Mouse (Mus musculus): ENCODE data around the gene Fam53b. TPM values are rescaled to one million over a fixed set of nuclear protein-coding genes. Genes with fewer than 3 reads are reported as not detected.

Gene Fam53b
- total RNA-seq, 2 experiments from 2014 or later, result 29.6 to 38.3 TPM

DNA sequence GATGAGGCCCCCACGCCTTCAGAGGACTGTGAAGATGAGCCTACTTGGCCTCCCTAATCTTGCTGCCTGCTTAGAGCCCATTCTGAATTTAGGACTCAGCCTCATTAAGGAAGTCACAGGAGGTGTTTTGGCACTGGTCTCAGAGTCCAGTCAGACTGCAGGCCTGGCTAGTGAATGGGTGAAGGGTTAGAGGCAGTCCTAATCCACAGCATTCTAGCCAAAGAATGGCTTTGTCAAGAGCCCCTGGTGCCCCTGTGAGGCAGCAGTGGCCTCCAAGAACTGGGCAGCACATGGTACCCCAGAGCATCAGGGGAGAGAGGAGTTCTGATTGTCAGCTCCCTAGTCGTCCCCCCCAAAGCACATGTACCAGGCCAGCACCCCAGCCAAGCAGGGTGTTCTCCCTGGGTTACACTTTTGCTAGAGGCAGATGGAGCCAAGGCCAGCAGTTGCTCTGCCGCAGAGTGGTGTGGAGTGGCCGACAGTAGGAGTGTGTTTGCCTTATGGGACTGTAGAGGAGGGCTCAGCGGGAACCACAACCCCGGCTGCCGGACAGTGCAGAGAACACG lies 109.3 kb downstream of the Fam53b start:
- no peak for DNase-seq

DNA sequence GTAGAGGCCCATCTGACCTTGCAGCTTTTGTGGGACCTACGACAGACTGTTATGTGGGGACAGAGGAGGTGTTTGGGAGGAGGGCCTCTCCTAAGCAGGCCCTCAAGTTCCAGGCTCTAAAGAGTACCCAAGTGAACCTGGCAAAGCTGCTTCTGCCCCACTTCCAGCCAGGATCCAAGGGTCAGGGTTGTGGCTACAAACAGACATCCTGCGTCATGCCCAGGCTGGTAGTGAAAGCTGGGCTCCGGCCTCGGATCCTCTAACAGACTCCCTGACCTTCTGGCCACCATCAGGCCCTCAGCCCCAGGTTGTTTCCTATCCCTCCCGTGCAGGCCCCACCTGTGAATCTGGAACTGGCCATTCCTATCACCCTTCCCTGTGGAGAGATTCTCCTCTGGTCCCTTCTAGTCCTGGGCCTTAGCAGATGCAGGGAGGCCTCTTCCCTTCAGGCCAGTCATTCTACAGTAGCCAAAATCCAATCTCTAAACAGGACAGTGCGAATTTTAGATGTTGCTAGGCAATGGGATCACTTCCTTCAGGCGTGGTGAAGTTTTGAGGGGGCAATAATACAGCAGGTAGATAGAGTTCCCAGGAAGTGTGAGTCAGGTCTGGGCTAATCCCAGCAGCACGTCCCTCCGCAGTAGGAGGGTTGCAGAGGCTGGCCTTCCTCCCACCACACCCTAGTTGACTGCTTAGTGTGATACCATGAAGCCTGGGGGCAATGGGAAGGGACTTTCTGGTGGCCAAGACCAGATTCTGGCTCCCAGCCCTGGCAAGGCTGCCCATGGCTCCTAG lies 110.0 kb downstream of the Fam53b start:
- DNase-seq, result no peak

DNA sequence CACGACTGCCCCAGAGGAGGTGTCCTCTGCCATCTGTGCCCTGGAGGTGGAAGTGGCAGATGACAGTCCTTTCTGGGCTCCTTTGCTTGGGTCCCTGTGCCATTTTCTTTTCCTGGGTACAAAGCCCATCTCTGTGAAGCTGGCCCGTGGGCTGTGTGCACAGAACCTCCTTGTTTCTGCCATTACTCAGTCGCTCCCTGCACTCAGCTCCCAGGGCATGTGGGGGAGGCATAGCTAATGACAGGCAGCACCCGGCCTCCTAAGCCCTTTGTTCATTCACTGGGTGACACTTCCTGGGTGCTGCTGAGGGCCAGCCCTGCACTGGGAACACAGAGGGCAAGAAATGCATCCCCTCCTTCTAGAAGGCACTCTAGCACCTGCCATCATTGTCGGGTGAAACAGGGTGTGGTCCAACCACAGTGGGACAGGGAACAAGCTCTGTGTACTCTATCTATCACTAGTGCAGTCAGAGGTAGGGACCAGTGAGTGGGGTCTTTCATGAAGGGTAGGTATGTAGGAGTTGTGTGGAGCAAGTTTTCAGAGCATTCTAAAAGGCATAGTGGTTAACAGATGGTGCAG lies 111.1 kb downstream of the Fam53b start:
- no peak for DNase-seq

DNA sequence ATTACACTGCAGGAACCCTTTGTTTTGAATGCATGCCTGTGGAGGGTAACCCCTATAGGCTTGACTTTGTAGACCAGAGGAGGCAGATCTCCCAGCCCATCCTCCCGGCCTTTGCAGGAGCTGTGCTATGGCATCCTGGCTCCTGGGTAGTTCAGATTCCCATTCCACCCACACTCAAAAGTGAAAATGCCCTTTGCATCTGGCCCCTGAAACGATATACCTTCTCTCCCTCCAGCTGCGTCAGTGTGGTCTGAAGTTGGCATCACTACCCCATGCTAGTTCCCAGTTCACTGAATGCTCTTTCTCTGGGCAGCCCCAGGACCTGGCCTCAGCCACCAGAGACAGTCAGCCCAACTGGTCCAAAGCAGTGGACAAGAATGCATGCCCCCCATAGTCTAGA lies 111.7 kb downstream of the Fam53b start:
- DNase-seq, result no peak

DNA sequence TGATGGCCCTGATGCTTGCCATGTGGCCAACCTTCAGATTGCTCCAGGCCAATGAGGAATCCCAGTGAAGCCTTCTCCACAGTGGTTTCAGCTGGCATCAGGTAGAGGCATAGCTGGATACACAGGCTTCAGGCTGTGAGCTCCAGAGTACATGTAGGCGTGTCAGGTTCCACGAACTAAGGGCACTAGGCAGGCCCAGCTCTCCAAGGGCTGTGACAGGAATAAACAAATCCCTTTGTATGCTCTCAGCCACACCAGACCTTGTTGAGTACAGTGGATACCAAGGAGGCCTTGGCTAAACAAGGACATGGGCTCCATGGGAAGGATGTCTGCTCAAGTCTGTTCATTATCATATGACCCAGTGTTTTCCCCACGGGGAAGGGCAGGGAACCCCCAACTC lies 112.3 kb downstream of the Fam53b start:
- DNase-seq, result no peak

DNA sequence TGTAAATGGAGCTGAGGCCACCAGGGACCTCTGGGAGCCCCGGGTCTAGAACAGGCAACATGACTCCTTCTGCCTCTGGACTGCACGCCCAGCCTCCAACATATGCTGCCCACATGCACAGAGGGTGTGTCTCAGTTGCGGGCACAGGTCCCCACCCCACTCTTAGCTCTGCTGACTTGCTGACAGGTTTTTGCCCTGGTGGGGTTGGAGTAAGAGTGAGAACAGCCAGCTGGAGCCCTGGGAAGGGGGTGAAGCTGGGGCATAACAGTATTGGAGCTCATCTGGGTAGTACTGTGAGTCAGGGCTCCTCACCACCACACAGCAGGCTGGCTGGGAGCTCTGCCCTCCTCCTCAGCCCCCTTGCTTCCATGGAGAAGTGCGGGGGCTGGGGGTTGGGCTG lies 113.6 kb downstream of the Fam53b start:
- no peak for DNase-seq

DNA sequence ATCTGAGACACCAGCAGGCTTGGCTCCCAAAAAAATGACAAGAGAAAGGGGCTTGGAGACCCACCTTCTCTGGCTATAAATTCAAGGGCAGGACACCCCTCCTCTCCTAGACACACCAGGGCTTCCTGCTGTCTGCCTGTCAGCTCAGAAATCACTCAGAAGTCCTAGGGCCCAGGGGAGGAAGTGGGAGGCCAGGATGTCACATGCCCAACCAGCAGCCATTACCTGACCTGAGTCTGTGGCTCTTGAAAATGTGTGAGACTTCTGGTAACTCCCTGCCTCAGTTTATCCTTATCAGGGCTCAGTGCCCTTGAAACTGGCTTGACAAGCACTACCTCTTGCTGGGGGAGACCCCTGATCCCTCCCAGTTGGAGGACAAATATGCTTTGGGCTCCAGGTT lies 114.0 kb downstream of the Fam53b start:
- no peak for DNase-seq

DNA sequence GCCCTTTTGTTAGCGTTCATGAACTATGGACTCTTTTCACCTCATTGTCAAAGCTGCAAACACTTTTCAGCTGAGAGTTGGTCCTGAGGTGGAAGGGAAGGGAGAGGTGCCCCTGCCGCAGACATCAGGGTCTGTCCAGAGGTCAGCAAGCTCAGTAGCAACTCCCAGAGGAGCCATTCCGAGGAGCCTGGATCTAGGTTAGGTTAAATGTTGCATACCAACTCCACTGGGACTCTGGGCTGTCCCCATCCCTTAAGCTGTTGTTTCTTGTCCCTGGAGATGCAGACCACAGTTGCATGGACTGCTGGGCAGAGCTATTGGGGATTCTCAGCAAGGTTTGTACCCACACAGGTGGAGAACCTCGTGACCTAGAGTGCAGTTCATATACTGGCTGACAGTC lies 114.5 kb downstream of the Fam53b start:
- no peak for DNase-seq

DNA sequence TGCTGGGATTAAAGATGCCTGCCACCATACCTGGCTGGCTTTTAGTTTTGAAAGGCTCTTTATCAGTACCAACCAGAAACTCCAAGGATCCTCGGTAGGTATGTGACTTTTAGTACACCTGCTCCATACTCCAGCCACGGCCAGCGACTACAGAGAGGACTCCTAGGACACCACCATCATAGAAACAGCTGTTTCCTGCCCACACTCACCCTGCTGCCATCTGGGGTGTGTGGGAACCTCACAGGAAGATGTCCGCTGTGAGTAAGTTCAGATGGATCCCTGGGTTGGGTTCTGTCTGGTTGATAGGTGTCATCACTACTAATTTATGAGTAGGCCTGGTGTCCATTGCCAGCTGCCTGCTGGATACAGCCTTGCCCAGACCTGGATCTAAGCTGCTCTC lies 114.9 kb downstream of the Fam53b start:
- no peak for DNase-seq

DNA sequence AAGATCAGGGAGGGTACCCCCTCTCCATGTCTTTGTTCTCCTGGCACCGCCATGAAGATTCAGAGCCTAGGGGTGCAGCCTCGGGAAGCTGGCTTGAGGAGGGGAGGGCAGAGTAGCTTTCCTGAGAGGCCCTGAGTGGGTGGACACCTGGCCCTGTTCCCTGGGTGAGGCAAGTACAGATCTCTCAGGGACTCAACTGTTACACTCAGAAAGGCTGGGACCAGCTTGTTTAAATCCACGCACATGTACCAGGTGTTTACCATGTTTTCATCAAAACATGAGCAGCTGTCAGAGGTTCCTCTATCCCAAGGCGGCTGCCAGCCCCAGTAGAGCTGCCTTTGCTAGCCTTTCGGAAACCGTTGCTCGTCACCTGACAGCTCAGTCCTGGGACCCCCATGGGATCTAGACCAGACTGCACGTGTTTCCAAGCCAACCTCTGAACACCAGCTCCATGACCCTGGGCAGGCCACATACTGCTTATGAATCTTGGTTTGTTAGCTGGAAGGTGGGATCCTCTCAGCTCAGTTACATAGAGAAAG lies 116.4 kb downstream of the Fam53b start:
- DNase-seq, result no peak

DNA sequence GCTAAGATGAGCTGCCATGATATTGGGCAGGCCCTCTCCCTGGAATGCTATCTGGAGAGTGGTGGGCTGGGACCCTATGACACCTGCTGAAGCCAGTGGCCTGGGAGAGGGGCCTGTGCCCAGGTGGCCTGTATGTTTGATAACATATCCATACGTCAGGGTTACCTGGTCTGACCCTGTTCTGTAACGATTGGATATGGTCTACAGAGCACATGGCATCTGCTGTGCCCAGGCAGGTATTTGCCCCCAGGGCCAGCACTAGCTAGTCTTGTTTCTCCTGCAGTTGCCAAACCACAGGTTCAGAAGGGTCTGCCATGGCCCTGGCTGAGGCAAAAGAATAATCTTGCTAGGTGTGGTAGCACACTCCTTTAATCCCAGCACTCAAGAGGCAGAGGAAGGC lies 120.1 kb downstream of the Fam53b start:
- DNase-seq, result no peak

DNA sequence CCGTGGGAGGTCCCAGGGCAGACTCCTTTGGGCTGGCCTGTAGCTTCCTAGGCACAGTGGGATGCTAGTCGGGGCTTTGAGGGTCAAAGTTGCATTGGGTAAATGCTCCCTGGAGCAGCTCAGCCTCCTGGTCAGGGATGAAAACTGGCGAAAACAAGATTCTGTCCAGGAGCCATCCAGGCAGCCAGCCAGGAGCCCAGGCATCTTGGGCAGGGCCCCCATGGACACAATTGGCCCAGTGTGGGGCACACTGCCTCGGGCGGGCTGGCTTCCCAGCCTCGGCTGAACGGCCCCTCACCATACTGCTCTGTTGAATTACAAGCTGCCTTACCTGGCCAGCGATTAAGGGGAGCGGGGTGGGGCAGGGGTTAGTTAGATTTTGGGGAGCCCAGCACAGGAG lies 121.0 kb downstream of the Fam53b start:
- no peak for DNase-seq

DNA sequence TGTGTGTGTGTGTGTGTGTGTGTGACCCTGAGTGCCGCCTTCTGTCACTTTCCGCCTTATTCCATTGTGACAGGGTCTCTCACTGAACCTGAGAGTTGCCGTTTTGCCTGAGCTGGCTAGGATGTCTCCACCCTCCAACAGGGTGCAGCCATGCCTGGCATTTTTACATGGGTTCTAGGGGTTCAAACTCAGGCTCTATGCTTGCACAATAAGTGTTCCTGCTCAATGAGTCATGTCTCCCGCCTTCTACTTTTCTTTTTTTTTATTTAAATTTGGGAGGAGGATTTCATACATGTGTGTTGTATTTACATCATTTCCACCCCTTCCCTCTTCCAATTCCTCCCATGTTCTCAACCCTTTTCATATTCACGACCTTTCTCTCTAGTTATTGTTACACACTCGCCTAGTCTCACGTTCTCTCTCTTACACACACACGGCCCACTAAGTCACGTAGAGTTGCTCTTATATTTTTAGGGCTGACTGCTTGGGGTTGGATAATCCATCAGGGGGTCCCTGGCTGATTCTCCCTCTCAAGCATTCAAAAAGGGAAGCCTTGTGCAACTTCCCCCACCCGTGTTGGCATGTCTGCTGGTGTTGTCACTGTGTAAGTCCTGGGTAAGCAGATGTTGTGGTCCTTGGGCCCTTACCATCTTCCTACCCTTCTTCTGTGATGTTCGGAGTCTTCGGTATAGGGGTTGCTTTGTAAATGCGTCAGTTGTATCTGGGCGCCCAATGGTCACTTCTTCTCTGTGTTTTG lies 122.8 kb downstream of the Fam53b start:
- no peak for DNase-seq

DNA sequence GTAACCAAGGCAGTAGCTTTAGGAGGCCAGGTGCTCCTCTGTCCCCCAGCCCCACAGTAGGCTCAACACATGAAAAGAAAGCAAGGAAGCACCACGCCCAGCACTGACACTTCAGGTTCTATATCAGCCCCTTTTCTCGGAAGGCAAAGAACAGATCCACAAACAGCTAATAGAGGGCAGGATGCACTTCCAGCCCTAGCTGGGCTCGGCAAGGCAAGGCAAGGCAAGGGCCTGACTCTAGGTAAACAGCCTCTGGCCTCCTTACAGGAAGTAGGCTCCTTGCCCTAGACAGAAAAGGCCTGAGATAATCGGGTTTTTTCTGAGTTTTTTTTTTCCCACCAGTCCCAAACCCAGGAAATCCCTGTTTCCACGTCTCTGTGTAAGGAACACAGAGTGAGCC lies 124.0 kb downstream of the Fam53b start:
- no peak for DNase-seq

DNA sequence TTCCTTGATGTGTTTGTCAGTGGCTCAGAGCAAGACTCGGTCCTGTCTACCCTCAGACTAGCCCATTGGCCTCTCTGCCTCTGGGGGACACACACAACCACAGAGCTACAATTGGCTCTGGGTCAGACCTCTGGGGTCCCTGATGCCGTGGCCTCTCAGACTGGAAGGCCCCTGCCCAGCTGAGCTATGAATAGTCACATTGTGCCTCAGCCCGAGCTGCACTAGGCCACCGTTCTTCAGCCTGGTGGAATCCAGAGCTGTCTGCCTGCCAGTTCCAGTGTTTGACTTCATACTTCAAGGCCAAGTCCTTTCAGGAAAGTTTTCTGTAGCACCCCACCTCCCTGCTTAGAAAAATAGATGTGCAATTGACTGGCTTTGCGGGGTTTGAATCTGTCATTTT lies 125.0 kb downstream of the Fam53b start:
- peak; percentile 45 for DNase-seq

DNA sequence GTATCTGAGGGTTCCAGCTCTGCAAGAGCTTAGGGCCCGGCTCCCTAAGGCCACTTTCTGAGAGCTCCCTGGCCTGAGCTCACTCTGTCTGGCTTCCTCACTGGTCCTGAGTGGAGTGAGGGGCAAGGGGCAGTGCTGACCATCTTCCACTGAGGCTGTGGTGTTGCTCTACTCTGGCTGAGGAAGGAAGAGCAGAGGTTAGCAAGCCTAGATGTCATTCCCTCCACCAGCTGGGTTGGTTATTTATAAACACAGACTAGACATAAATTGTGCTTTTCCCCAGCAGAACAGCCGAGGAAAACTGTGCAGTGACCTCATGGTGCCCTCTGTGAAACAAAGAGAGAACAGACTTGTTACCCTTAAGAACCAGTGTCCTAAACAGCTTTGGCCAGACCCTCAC lies 125.8 kb downstream of the Fam53b start:
- no peak for DNase-seq

DNA sequence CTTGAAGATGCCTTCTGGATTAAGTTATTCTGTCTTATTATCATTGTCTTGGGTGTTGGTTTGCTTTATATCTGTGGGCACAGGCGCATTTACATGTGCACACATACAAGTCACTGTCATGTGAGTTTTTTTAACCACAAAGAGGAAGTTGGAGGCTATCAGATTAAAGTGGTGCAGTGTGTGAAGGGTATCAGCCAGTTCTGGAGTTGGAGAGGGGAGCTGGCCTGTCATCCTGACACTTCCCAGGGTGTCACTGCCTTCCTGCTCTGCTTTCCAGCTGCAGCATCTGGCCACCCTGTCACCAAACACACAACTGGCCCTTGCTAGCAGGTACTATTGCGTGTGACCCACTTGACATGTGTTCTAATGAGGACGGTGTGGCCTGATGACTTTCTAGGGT lies 127.2 kb downstream of the Fam53b start:
- no peak for DNase-seq

DNA sequence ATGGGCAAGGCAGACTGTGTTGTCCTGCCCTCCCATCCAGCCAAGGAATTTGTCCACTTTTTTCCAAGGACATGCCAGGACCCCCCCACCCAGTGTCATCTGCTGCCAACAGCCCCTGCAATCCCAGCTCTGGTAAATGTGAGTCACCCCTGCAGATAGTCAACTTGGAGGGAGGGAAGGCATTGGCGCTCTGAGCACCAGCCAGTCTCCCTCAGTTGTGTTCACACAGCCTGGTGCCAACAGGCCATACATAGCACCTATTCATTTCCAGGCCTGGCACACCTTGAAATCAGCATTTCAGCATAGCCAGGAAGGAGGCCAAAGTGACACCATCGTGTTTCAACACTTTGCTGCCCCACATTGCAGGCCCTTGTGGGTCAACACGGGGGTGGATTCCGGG lies 129.8 kb downstream of the Fam53b start:
- DNase-seq, result peak; percentile 53

DNA sequence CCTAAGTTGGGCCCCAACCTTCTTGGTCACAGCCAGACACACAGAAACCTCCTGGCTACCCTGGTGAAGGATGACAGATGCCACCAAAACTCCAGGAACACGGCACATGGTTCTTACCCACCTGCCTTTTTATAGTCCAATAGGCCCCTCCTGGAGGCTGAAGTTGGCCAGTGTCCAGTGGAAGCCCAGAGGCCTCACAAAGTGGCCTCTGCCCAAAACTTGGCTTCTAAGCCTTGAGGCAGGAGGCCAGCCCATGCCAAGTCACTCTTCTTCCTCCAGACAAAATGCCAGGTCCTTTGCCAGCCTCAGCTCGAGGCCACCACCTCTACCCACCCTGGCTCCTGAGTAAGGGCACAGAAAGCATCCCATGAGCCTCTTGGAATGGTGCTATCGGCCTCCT lies 130.8 kb downstream of the Fam53b start:
- DNase-seq, result peak; percentile 33

DNA sequence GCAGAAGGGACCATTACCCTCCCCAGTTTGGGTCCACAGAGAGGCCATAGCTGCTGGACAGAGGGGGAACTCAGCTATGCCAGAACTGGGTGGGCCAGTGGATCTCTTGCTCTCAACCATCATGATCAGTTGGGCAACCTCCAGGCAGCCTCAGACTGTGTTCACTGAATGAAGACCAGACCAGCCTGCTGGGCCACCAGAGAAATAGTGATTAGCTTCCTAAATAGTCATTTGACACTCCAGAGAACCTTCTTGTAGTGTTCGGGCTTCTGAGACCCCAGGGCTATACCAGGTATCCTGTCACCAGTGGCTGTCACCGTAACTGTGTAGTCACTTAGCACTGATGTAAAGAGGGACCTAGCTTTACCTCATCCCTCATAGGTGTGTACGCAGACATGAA lies 131.3 kb downstream of the Fam53b start:
- DNase-seq, result no peak

DNA sequence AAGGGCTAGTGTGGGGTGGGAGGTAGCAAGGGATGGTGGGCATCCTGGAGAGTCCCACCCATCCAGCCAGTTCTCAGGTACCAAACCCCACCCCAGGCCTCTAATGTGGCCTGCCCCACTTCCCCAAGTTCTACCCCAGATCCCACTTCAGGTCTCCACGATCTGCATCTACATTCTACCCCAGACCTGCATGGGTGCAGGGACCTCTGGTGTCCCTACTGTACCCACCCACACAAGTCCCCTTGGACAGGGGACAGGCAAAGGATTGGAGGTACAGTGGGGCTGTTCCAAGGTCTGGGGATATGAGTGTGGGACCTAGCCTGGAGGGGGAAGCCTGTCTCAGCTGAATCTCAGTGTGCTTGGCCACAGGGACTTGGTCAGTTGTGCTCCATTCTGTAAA lies 131.9 kb downstream of the Fam53b start:
- DNase-seq, result no peak

DNA sequence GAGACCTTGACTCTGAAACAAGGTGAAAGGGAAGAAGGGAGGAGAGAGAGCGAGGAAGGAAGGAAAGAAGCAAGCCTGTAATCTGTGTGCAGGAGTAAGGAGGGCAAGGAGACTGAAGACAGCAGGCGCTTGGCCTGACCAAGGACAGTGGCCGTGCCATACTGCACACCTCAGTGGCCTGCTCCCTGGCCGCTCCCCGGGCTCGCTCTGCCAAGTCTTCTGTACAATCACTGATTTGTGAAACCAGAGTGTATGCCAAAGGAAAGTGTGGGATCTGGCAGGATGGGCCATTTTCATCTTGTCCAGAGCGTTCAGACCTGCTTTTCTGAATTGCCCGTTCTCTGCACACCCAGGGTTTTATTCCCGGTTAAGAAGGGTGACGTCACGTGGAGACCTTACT lies 132.4 kb downstream of the Fam53b start:
- no peak for DNase-seq

DNA sequence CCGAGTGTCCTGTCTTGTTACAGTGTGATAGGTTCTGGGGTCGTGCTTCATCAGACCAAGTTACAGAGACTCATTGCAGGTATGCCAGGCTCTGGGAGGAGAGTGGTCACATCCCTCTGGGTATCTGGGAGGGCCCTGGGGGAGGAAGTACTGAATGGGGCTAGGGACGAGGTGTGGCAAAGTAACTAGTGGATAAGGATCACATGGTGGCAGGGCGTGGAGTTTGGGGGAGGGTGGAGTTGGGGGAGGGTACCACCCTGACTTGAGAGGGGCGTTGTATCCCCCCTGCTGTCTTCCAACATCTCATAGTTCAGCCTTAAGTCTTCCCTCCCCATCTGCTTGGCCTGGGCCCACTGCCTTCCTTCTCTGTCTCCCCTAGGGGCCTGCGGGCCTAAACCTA lies 134.1 kb downstream of the Fam53b start:
- DNase-seq, result no peak
